Mouse (Mus musculus) CH12.LX (cell line): ENCODE results near the gene Tent5b.

Experiments
- CHD2 ChIP-seq: IDR thresholded peaks from 2 replicates; pipeline ENCODE4 v1.6.1; 2011; ENCODE audit warnings: low read length, improper control_type of control experiment
- CTCF ChIP-seq, 2 experiments: IDR thresholded peaks in 1 of 2; conservative IDR thresholded peaks in 1 of 2; 2 replicates each; pipeline ENCODE4 v1.5.1; 2011 to 2012; ENCODE audit warnings: low read depth in 2 of 2, low read length in 2 of 2, improper control_type of control experiment in 1 of 2, inconsistent platforms in 1 of 2, mild to moderate bottlenecking in 1 of 2, moderate library complexity in 1 of 2
- EP300 ChIP-seq: IDR thresholded peaks from 2 replicates; pipeline ENCODE4 v1.6.1; 2011; ENCODE audit warnings: low read length, improper control_type of control experiment
- MAX ChIP-seq: IDR thresholded peaks from 2 replicates; pipeline ENCODE4 v1.6.1; 2011; ENCODE audit warnings: low read length, improper control_type of control experiment
- RAD21 ChIP-seq: IDR thresholded peaks from 2 replicates; pipeline ENCODE4 v1.6.1; 2011; ENCODE audit warnings: low read depth, mild to moderate bottlenecking, low read length, improper control_type of control experiment, moderate library complexity

DNA sequence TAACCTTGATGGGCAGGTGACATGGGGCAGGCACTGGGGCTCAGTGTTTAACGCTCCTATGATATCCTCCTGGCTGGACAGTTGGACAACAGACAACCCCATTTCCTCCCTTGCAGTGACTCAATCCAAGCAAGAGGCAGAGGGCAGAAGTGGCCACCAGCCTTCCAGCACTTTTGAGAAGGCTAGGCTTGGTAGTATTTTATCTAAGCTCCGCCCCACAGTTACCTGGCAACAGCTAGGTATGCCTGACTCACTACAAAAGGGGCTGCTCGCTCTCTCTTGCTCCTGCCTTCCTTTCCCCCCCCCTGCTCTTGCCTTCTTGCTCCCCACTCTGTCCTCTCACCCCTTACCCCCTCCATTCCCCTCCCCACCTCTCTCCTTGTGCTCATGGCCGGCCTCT, 18.6 kb upstream of the Tent5b start:
- TF ChIP-seq CHD2 (no peak), CTCF (conservative IDR thresholded peaks at IDR 0.05 in 1 of 2, IDR thresholded peaks at IDR 0.05 in 1 of 2; ENCODE audit: low read depth in 2 of 2, low read length in 2 of 2) (no peak), EP300 (no peak), MAX (no peak), RAD21 (no peak)
